Mouse (Mus musculus) lung, postnatal 0 days (tissue): Measurements from ENCODE around the gene Jph4. TPM values are rescaled to one million over a fixed set of nuclear protein-coding genes. Genes with fewer than 3 reads are reported as not detected.

Experiments
- ATAC-seq: fragments of 200-750 bp; cut with Nextera tagmentation; 2 replicates; pipeline ENCODE4 v1.8.0; 2017; ENCODE audit warnings: moderate library complexity
- DNase-seq: peaks from one replicate; pipeline ENCODE4 v3.0.0-alpha.2; 2016; ENCODE audit warnings: low spot score
- H3K27ac ChIP-seq: fragments of 300-500 bp; sonication (generic); 2 replicates; pipeline ENCODE4 v1.5.1; 2014; ENCODE audit warnings: antibody characterized with exemption, mild to moderate bottlenecking, low read length, mixed read lengths
- H3K27me3 ChIP-seq: fragments of 300-500 bp; sonication (generic); replicated peaks from 2 replicates; pipeline ENCODE4 v1.6.1; 2014; ENCODE audit warnings: low read length, mixed read lengths; ENCODE audit not compliant: insufficient read depth
- H3K36me3 ChIP-seq: fragments of 300-500 bp; sonication (generic); 2 replicates; pipeline ENCODE4 v1.6.1; 2014; ENCODE audit warnings: low read length, mixed read lengths; ENCODE audit not compliant: insufficient read depth
- H3K4me1 ChIP-seq: fragments of 300-500 bp; sonication (generic); 2 replicates; pipeline ENCODE4 v1.6.1; 2014; ENCODE audit warnings: antibody characterized with exemption, low read depth, low read length, mixed read lengths; ENCODE audit not compliant: insufficient read depth
- H3K4me2 ChIP-seq: fragments of 300-500 bp; sonication (generic); replicated peaks from 2 replicates; pipeline ENCODE4 v1.6.1; 2014; ENCODE audit warnings: low read depth, mild to moderate bottlenecking, low read length, moderate library complexity, mixed read lengths
- H3K4me3 ChIP-seq: fragments of 300-500 bp; sonication (generic); 2 replicates; pipeline ENCODE4 v1.5.1; 2014; ENCODE audit warnings: low read depth, low read length
- H3K9ac ChIP-seq: fragments of 300-500 bp; sonication (generic); replicated peaks from 2 replicates; pipeline ENCODE4 v1.6.1; 2014; ENCODE audit warnings: low read depth, mild to moderate bottlenecking
- H3K9me3 ChIP-seq: fragments of 300-500 bp; sonication (generic); 2 replicates; pipeline ENCODE4 v1.6.1; 2016; ENCODE audit warnings: low read length, mixed read lengths
- CTCF ChIP-seq: IDR thresholded peaks from 2 replicates; pipeline ENCODE4 v1.5.1; 2016; ENCODE audit warnings: antibody characterized with exemption, mild to moderate bottlenecking
- EP300 ChIP-seq: IDR thresholded peaks from 2 replicates; pipeline ENCODE4 v1.6.1; 2016; ENCODE audit warnings: antibody characterized with exemption, mild to moderate bottlenecking, control low read depth
- WGBS: fragments of 180-500 bp; shearing (Covaris S2); extraction: QIAGEN DNeasy Blood & Tissue Kit; methylation state at CpG from one replicate; pipeline ENCODE4 v1.1.7; 2014; 5-methylcytosine and 5-hydroxymethylcytosine counted together
- polyA plus RNA-seq: library from polyadenylated mRNA; unstranded; fragments of >200 nt; fragmentation: Nextera tagmentation; extraction: Ambion mirVana; gene quantifications from 2 replicates; pipeline ENCODE4 v1.2.1, GENCODE M21; 2015

Gene Jph4
- polyA plus RNA-seq, 1 experiment from 2014 or later = 0.08 TPM

DNA sequence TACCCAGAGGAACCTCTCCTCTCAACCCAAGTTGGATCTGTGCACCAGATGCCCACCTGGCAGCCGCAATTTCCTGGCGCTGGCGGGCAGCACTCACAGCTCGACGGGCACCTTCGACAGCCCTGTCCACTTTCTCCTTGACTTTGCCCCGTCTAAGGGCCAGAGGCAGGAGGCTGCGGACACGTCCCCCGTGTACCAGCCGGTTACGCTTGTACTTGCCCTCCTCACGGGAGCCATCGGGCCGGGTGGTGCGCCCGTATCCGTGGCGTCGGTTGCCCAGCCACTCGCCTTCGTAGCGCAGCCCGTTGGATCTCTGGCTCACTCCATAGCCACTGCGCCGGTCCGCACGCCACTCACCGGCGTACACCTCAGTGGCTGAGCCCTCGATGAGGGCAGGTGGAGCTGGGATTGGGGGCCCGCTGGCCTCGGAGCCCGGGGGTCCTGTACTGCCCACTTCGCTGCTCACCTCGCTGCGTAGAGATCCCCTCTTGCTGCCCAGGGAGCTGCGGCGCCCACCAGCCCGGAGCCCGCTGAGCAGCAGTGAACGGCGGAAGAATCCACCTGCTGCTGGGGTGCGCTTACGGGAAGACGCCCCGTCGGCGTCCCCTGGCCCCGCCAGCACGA lies 3.3 kb downstream of the Jph4 start:
- ATAC-seq (no peak), DNase-seq (no peak)
- no peaks in the 10 kb centered on the region for H3K36me3 ChIP-seq
- peaks cover 9% of the 10 kb centered on the region; the same call in 1 of the 2 replicates for H3K4me1 ChIP-seq
- TF ChIP-seq CTCF = no peak
- H3K27ac ChIP-seq = no peak overlapping the region
- 0 out of 2 replicates have a peak overlapping the region, but pooled peaks have one; percentile 14 for H3K4me2 ChIP-seq
- no peak overlapping the region for H3K9ac ChIP-seq
- H3K4me3 ChIP-seq = no peak overlapping the region
- WGBS = 57% methylated on average over 49 of the region's 51 CpGs
- H3K27me3 ChIP-seq = peaks cover 43% of the 10 kb centered on the region
- no peaks in the 10 kb centered on the region for H3K9me3 ChIP-seq

DNA sequence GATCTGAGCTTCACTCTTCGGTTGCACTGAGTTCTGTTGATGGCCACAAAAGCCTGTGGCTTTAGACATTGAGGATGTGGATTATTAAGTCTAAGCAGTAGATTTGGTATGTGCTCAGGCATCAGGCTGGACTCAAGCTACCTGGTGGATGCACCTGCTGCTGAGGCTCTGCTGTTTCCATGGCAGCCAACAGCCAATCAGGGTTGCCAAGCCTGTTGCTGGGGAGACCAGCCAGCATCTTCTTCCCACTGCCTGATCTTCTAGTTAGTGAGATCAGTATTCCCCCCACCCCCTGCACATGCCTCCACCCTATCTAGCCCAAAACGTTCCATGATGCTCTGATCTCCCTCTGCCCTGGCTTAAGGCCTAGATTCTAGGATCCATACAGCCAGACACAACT lies 5.0 kb downstream of the Jph4 start:
- H3K27me3 ChIP-seq = peaks cover 43% of the 10 kb centered on the region
- TF ChIP-seq CTCF (no peak), EP300 (no peak)

DNA sequence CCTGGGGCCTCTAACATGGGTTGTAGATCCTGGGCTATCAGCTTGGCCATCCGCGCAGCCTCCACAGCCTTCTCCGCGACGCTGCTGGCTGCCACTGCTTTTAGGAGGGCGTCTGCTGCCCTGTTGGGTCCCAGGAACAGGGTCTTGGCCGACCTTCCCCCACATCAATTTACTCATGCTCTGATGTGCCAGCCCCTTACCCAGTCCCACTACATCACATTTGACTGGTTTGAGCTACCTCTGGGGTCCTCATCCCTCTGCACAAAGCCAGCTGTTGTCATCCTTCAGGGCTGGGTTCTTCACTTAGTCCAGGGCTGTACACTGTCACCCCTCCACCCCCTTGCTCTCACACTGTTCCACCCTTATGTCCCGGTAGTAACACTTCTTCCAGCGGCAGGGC lies 6.7 kb downstream of the Jph4 start:
- WGBS = 29% methylated on average over 9 of the region's 9 CpGs
- Histone ChIP-seq H3K27ac (no peak overlapping the region), H3K27me3 (peaks cover 34% of the 10 kb centered on the region), H3K9ac (no peak overlapping the region), H3K4me1 (peaks cover 7% of the 10 kb centered on the region; the same call in 1 of the 2 replicates), H3K9me3 (no peaks in the 10 kb centered on the region), H3K4me3 (no peak overlapping the region), H3K36me3 (no peaks in the 10 kb centered on the region), H3K4me2 (no peak overlapping the region)
- ATAC-seq (no peak), DNase-seq (no peak)
- TF ChIP-seq EP300 = no peak
- TF ChIP-seq CTCF = no peak

More for the DNA sequence above, 5.0 kb downstream of the Jph4 start:
- 61% methylated on average over 2 of the region's 2 CpGs for WGBS
- DNase-seq (no peak), ATAC-seq (no peak)
- H3K4me2 ChIP-seq = no peak overlapping the region
- H3K4me3 ChIP-seq = no peak overlapping the region
- no peak overlapping the region for H3K9ac ChIP-seq
- H3K4me1 ChIP-seq = peaks cover 9% of the 10 kb centered on the region; the same call in 1 of the 2 replicates
- H3K36me3 ChIP-seq = no peaks in the 10 kb centered on the region
- H3K9me3 ChIP-seq = no peaks in the 10 kb centered on the region
- no peak overlapping the region for H3K27ac ChIP-seq

DNA sequence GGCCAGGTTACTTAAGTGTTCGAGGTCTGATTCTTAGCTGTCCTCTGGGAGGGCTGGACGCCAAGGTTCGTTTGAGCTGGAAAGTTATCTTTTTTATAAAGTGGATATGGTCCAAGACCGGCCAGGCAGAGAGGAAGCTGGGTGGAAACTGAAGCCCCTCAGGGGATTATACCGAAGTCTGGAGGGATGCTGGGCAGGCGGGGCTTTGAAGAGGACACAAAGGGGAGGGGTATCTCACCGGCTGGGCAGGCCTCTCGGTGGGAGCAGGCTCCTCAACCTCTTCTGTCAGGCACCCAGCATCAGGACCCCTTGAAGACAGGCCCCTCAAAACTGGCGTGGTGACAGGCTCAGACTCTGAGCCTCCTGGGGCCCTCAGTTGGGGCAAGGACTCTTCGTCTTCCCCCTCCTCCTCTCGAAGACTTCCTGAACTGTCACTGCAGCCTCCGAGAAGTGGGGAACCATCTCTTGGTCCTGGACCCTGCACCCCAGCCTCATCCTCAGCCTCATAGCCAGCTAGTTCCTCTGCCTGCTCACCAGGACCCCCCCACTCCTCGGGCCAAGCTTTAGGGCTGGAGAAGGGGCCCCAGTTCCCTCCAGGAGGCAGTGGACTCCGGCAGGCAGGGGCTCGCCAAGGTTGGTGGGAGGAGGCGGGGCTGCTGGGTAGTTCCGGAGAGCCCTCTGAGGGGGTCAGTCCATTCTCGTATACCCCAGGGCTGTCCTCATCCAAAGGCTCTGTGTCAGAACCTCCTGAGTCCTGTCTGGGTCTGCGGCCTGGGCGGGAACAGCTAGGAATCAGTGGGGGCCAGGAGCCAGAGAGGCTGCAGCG lies 7.5 kb downstream of the Jph4 start:
- ATAC-seq = no peak
- no peak overlapping the region for H3K9ac ChIP-seq
- DNase-seq = no peak
- H3K27me3 ChIP-seq = peaks cover 27% of the 10 kb centered on the region
- H3K4me2 ChIP-seq = no peak overlapping the region
- H3K4me3 ChIP-seq = no peak overlapping the region
- 13% methylated on average over 18 of the region's 21 CpGs for WGBS
- no peaks in the 10 kb centered on the region for H3K36me3 ChIP-seq
- H3K27ac ChIP-seq = no peak overlapping the region
- TF ChIP-seq EP300 (no peak), CTCF (no peak)
- 0 out of 2 replicates have a peak, but pooled peaks cover 4% of the 10 kb centered on the region for H3K4me1 ChIP-seq
- H3K9me3 ChIP-seq = no peaks in the 10 kb centered on the region

DNA sequence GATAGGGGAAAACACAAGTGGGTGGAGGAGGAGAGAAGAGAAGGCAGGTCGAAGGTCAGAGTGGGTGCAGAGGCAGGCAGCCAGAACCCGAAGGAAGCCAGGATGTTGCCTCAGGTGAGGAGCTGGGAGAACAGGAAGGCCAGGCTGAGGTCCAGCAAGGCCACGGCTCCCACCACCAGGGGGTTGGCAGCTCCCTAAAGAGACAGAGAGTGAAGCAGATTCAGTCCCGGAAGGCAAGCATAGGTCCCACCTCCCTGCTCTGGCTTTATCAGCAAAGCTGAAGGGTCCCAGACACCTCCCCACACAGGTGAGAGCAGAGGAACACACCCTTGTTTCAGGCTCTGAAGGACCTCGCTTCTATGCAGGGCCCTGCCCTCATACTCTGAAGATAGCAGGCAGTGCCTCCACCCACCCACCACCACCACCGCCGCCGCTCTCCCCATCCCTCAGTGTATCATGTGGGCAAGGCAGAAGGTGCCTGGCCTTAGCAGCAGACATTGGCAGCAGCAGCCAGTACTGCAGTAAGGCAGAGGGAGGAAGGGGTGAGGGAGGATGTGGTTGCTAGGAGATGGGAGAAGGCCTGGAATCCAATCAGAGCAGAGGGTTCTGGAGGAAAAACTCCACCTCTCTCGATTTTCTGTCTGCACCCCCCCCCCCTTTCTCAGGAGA lies 8.4 kb downstream of the Jph4 start:
- WGBS = 24% methylated on average over 9 of the region's 9 CpGs
- Histone ChIP-seq H3K4me3 (no peak overlapping the region), H3K4me2 (no peak overlapping the region), H3K27me3 (peaks cover 18% of the 10 kb centered on the region; the same call in 1 of the 2 replicates), H3K36me3 (no peaks in the 10 kb centered on the region), H3K27ac (no peak overlapping the region), H3K4me1 (0 out of 2 replicates have a peak, but pooled peaks cover 4% of the 10 kb centered on the region), H3K9me3 (no peaks in the 10 kb centered on the region), H3K9ac (no peak overlapping the region)
- TF ChIP-seq EP300 = no peak
- no peak for TF ChIP-seq CTCF
- no peak for DNase-seq
- no peak for ATAC-seq

DNA sequence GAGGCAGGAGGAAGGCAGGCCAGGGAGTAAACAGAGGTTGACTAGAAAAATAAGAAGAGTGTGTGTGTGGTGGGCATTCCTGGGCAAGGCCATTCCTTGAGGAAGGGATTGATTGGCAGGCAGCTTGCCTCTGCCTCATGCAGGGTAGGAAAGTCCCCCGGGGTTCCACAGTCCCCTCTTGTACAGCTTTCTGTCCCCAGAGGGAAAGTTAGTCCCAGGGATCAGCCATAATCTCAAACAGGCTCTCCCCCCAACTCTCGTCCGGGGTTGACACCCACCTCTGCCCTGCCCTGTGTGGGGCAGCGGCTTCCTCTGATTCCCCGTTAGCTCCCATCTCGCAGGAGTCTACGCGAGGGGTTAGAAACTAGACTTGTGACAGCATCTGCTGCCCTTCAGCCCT lies 9.7 kb downstream of the Jph4 start:
- H3K4me2 ChIP-seq = no peak overlapping the region

More for the DNA sequence above, 9.7 kb downstream of the Jph4 start:
- H3K27me3 ChIP-seq = peaks cover 14% of the 10 kb centered on the region; the same call in 1 of the 2 replicates
- no peak overlapping the region for H3K9ac ChIP-seq
- TF ChIP-seq EP300 (no peak), CTCF (no peak)
- H3K36me3 ChIP-seq = 0 out of 2 replicates have a peak, but pooled peaks cover 2% of the 10 kb centered on the region
- 80% methylated on average over 8 of the region's 8 CpGs for WGBS
- H3K4me3 ChIP-seq = no peak overlapping the region
- ATAC-seq = no peak
- H3K4me1 ChIP-seq = 0 out of 2 replicates have a peak, but pooled peaks cover 4% of the 10 kb centered on the region
- no peaks in the 10 kb centered on the region for H3K9me3 ChIP-seq
- no peak overlapping the region for H3K27ac ChIP-seq
- DNase-seq = no peak
